Mouse (Mus musculus) limb, embryonic 12.5 days (tissue): Measurements from ENCODE around the gene Nmur1. TPM values are rescaled to one million over a fixed set of nuclear protein-coding genes. Genes with fewer than 3 reads are reported as not detected.
A peak's percentile ranks its signal among the peaks of the same experiment; 100 is the strongest.

Experiments used
- ATAC-seq: fragments of 200-750 bp; cut with Nextera tagmentation; 2 replicates; pipeline ENCODE4 v1.8.0; 2017; ENCODE audit warnings: low read depth, moderate TSS enrichment; ENCODE audit not compliant: insufficient number of reproducible peaks, insufficient read depth, low FRiP score, low TSS enrichment
- H3K27ac ChIP-seq: fragments of 300-500 bp; sonication (generic); 2 replicates; pipeline ENCODE4 v1.5.1; 2016; ENCODE audit warnings: mild to moderate bottlenecking, moderate library complexity
- H3K27me3 ChIP-seq: fragments of 300-500 bp; sonication (generic); 2 replicates; pipeline ENCODE4 v1.6.1; 2016; ENCODE audit warnings: mild to moderate bottlenecking, moderate library complexity
- H3K36me3 ChIP-seq: fragments of 300-500 bp; sonication (generic); 2 replicates; pipeline ENCODE4 v1.6.1; 2016; ENCODE audit warnings: mild to moderate bottlenecking, moderate library complexity
- H3K4me1 ChIP-seq: fragments of 300-500 bp; sonication (generic); replicated peaks from 2 replicates; pipeline ENCODE4 v1.6.1; 2016
- H3K4me2 ChIP-seq: fragments of 300-500 bp; sonication (generic); 2 replicates; pipeline ENCODE4 v1.6.1; 2016; ENCODE audit warnings: mild to moderate bottlenecking, moderate library complexity
- H3K4me3 ChIP-seq: fragments of 300-500 bp; sonication (generic); replicated peaks from 2 replicates; pipeline ENCODE4 v1.5.1; 2016; ENCODE audit warnings: mild to moderate bottlenecking
- H3K9ac ChIP-seq: fragments of 300-500 bp; sonication (generic); replicated peaks from 2 replicates; pipeline ENCODE4 v1.6.1; 2016; ENCODE audit warnings: mild to moderate bottlenecking, moderate library complexity
- H3K9me3 ChIP-seq: fragments of 300-500 bp; sonication (generic); 2 replicates; pipeline ENCODE4 v1.6.1; 2016; ENCODE audit warnings: mild to moderate bottlenecking, moderate library complexity
- WGBS: fragments of 180-500 bp; shearing (Covaris S2); methylation state at CpG from one replicate; pipeline ENCODE4 v1.1.7; 2016; 5-methylcytosine and 5-hydroxymethylcytosine counted together
- polyA plus RNA-seq: library from polyadenylated mRNA; unstranded; fragments of >200 nt; fragmentation: Nextera tagmentation; extraction: Ambion mirVana; gene quantifications from 2 replicates; pipeline ENCODE4 v1.2.1, GENCODE M21; 2016

Gene Nmur1
- polyA plus RNA-seq, 1 experiment from 2014 or later = not detected

GRCm38 (mm10) chr1:86430056-86430455 is 4.0 kb upstream of the Nmur1 start:
- Histone ChIP-seq H3K4me2 (no peak overlapping the region), H3K27me3 (no peaks in the 10 kb centered on the region), H3K27ac (no peak overlapping the region), H3K4me1 (peaks cover 18% of the 10 kb centered on the region), H3K9ac (no peak overlapping the region), H3K4me3 (no peak overlapping the region), H3K36me3 (no peaks in the 10 kb centered on the region), H3K9me3 (no peaks in the 10 kb centered on the region)
- no peak for ATAC-seq
- WGBS = 44% methylated on average over 2 of the region's 2 CpGs

GRCm38 (mm10) chr1:86424835-86425547 is 1.0 kb downstream of the Nmur1 start:
- Histone ChIP-seq H3K9me3 (no peaks in the 10 kb centered on the region), H3K27me3 (no peaks in the 10 kb centered on the region), H3K9ac (no peak overlapping the region; the same call in 1 of the 2 replicates), H3K4me2 (no peak overlapping the region), H3K4me1 (peaks cover 27% of the 10 kb centered on the region), H3K4me3 (no peak overlapping the region), H3K36me3 (no peaks in the 10 kb centered on the region), H3K27ac (peak overlapping the region; percentile 29; the same call in 1 of the 2 replicates)
- WGBS = 25% methylated on average over 11 of the region's 11 CpGs
- ATAC-seq = no peak; the same call in 1 of the 2 replicates

GRCm38 (mm10) chr1:86424336-86424735 is 1.7 kb downstream of the Nmur1 start:
- Histone ChIP-seq H3K36me3 (no peaks in the 10 kb centered on the region), H3K27ac (no peak overlapping the region), H3K4me3 (no peak overlapping the region), H3K4me1 (peaks cover 27% of the 10 kb centered on the region), H3K9me3 (no peaks in the 10 kb centered on the region), H3K27me3 (no peaks in the 10 kb centered on the region), H3K9ac (no peak overlapping the region), H3K4me2 (no peak overlapping the region)
- 88% methylated on average over 1 of the region's 1 CpGs for WGBS
- ATAC-seq = no peak

GRCm38 (mm10) chr1:86423879-86424278 is 2.1 kb downstream of the Nmur1 start:
- H3K27me3 ChIP-seq = no peaks in the 10 kb centered on the region
- H3K9me3 ChIP-seq = no peaks in the 10 kb centered on the region
- H3K9ac ChIP-seq = no peak overlapping the region; the same call in 1 of the 2 replicates
- no peak overlapping the region for H3K27ac ChIP-seq
- H3K4me1 ChIP-seq = peaks cover 27% of the 10 kb centered on the region
- no peak overlapping the region for H3K4me3 ChIP-seq
- H3K36me3 ChIP-seq = no peaks in the 10 kb centered on the region
- ATAC-seq = no peak
- 71% methylated on average over 5 of the region's 5 CpGs for WGBS
- no peak overlapping the region for H3K4me2 ChIP-seq

GRCm38 (mm10) chr1:86421007-86421406 is 5.0 kb downstream of the Nmur1 start:
- H3K9ac ChIP-seq = 0 out of 2 replicates have a peak overlapping the region, but pooled peaks have one; percentile 18
- no peaks in the 10 kb centered on the region for H3K9me3 ChIP-seq

GRCm38 (mm10) chr1:86416321-86416720 is 9.7 kb downstream of the Nmur1 start:
- no peak overlapping the region for H3K27ac ChIP-seq
- H3K4me2 ChIP-seq = no peak overlapping the region
- H3K4me1 ChIP-seq = peaks cover 5% of the 10 kb centered on the region
- H3K27me3 ChIP-seq = no peaks in the 10 kb centered on the region
- 66% methylated on average over 6 of the region's 6 CpGs for WGBS
- ATAC-seq = no peak
- H3K9ac ChIP-seq = no peak overlapping the region
- H3K4me3 ChIP-seq = no peak overlapping the region
- H3K36me3 ChIP-seq = no peaks in the 10 kb centered on the region
- H3K9me3 ChIP-seq = no peaks in the 10 kb centered on the region

More at GRCm38 (mm10) chr1:86421007-86421406, 5.0 kb downstream of the Nmur1 start:
- no peaks in the 10 kb centered on the region for H3K36me3 ChIP-seq
- ATAC-seq = no peak
- H3K4me2 ChIP-seq = no peak overlapping the region
- H3K27ac ChIP-seq = peak overlapping the region; percentile 41; the same call in 1 of the 2 replicates
- no peak overlapping the region for H3K4me3 ChIP-seq
- WGBS = 34% methylated on average over 10 of the region's 10 CpGs
- peaks cover 27% of the 10 kb centered on the region for H3K4me1 ChIP-seq
- no peaks in the 10 kb centered on the region for H3K27me3 ChIP-seq

- 62% methylated on average over 7 of the region's 7 CpGs for WGBS
- H3K4me1 ChIP-seq = no peaks in the 10 kb centered on the region; the same call in 1 of the 2 replicates
- no peak for ATAC-seq
These were observed 10.3 kb downstream of the Nmur1 start for GRCm38 (mm10) chr1:86415612-86416184.

GRCm38 (mm10) chr1:86415144-86415543 is 10.9 kb downstream of the Nmur1 start:
- Histone ChIP-seq H3K36me3 (no peaks in the 10 kb centered on the region), H3K27me3 (no peaks in the 10 kb centered on the region), H3K4me2 (no peak overlapping the region), H3K4me3 (no peak overlapping the region), H3K9ac (no peak overlapping the region), H3K27ac (no peak overlapping the region), H3K4me1 (no peaks in the 10 kb centered on the region), H3K9me3 (no peaks in the 10 kb centered on the region)
- 66% methylated on average over 2 of the region's 2 CpGs for WGBS
- ATAC-seq = no peak

More at GRCm38 (mm10) chr1:86415612-86416184, 10.3 kb downstream of the Nmur1 start:
- Histone ChIP-seq H3K27me3 (no peaks in the 10 kb centered on the region), H3K4me3 (no peak overlapping the region), H3K36me3 (no peaks in the 10 kb centered on the region), H3K27ac (no peak overlapping the region), H3K4me2 (no peak overlapping the region), H3K9ac (no peak overlapping the region), H3K9me3 (no peaks in the 10 kb centered on the region)

- 84% methylated on average over 5 of the region's 5 CpGs for WGBS
- Histone ChIP-seq H3K9ac (no peak overlapping the region), H3K4me2 (no peak overlapping the region), H3K9me3 (no peaks in the 10 kb centered on the region), H3K4me1 (no peaks in the 10 kb centered on the region), H3K36me3 (no peaks in the 10 kb centered on the region), H3K27ac (no peak overlapping the region), H3K4me3 (no peak overlapping the region), H3K27me3 (no peaks in the 10 kb centered on the region)
- ATAC-seq = no peak
These were observed 11.3 kb downstream of the Nmur1 start for GRCm38 (mm10) chr1:86414715-86415114.

- no peak overlapping the region for H3K9ac ChIP-seq
- no peak overlapping the region for H3K4me2 ChIP-seq
- H3K4me3 ChIP-seq = no peak overlapping the region
- peaks cover 3% of the 10 kb centered on the region; the same call in 1 of the 2 replicates for H3K9me3 ChIP-seq
- ATAC-seq = no peak
- H3K36me3 ChIP-seq = no peaks in the 10 kb centered on the region
- H3K4me1 ChIP-seq = no peaks in the 10 kb centered on the region
- H3K27me3 ChIP-seq = no peaks in the 10 kb centered on the region
- no peak overlapping the region for H3K27ac ChIP-seq
- 93% methylated on average over 2 of the region's 2 CpGs for WGBS
These were observed 16.6 kb downstream of the Nmur1 start for GRCm38 (mm10) chr1:86409476-86409875.

GRCm38 (mm10) chr1:86408515-86408914 is 17.5 kb downstream of the Nmur1 start:
- no peaks in the 10 kb centered on the region for H3K4me1 ChIP-seq
- no peak overlapping the region for H3K4me2 ChIP-seq
- H3K9ac ChIP-seq = no peak overlapping the region
- peaks cover 3% of the 10 kb centered on the region; the same call in 1 of the 2 replicates for H3K9me3 ChIP-seq
- H3K4me3 ChIP-seq = no peak overlapping the region
- WGBS = 90% methylated on average over 10 of the region's 10 CpGs
- no peaks in the 10 kb centered on the region for H3K36me3 ChIP-seq
- no peaks in the 10 kb centered on the region for H3K27me3 ChIP-seq
- H3K27ac ChIP-seq = 0 out of 2 replicates have a peak overlapping the region, but pooled peaks have one; percentile 1
- ATAC-seq = no peak
